Mouse (Mus musculus) CH12.LX (cell line): ENCODE results near the gene Cdk9. TPM values are rescaled to one million over a fixed set of nuclear protein-coding genes. Genes with fewer than 3 reads are reported as not detected.

ENCODE experiments used
- DNase-seq: peaks from one replicate; pipeline ENCODE4 v3.0.0-alpha.2; 2013; ENCODE audit errors: extremely low read depth
- H3K27ac ChIP-seq: 2 replicates; pipeline ENCODE4 v1.5.1; 2012; ENCODE audit warnings: low read depth, mild to moderate bottlenecking, control low read depth, moderate library complexity; ENCODE audit not compliant: insufficient read depth
- H3K27me3 ChIP-seq: replicated peaks from 2 replicates; pipeline ENCODE3; 2012; ENCODE audit warnings: inconsistent platforms
- H3K36me3 ChIP-seq, 2 experiments: replicated peaks in 1 of 2; 2 replicates each; pipeline versions ENCODE3 to v1.6.1; 2012; ENCODE audit warnings: inconsistent platforms in 1 of 2, low read length in 1 of 2, mild to moderate bottlenecking in 1 of 2, mixed read lengths in 1 of 2, moderate library complexity in 1 of 2; ENCODE audit not compliant: control insufficient read depth in 1 of 2, insufficient read depth in 1 of 2
- H3K4me1 ChIP-seq, 2 experiments: 2 replicates each; pipeline ENCODE4 v1.6.1; 2012; ENCODE audit warnings: inconsistent platforms in 1 of 2, moderate library complexity in 1 of 2; ENCODE audit not compliant: insufficient read depth in 2 of 2, control insufficient read depth in 1 of 2
- H3K4me2 ChIP-seq: 2 replicates; pipeline ENCODE4 v1.6.1; 2012; ENCODE audit warnings: low read depth, mild to moderate bottlenecking, control low read depth; ENCODE audit not compliant: poor library complexity, insufficient read depth, severe bottlenecking
- H3K4me3 ChIP-seq, 3 experiments: fragments of 150-350 bp in 1 of 3; sonication (generic) in 1 of 3; replicated peaks in 1 of 3; 2 replicates each; pipeline versions ENCODE3 to v1.5.1; 2011 to 2012; ENCODE audit warnings: low read depth in 2 of 3, low read length in 2 of 3, mild to moderate bottlenecking in 2 of 3, moderate library complexity in 2 of 3, control low read depth in 1 of 3, improper control_type of control experiment in 1 of 3, inconsistent platforms in 1 of 3, mixed read lengths in 1 of 3; ENCODE audit not compliant: poor library complexity in 1 of 3
- H3K79me2 ChIP-seq: replicated peaks from 2 replicates; pipeline ENCODE4 v1.6.1; 2012; ENCODE audit warnings: mild to moderate bottlenecking, moderate library complexity; ENCODE audit not compliant: control insufficient read depth, poor library complexity, insufficient read depth, severe bottlenecking; ENCODE audit errors: extremely low read depth
- H3K9ac ChIP-seq: 2 replicates; pipeline ENCODE4 v1.6.1; 2012; ENCODE audit warnings: low read depth, mild to moderate bottlenecking, control low read depth, moderate library complexity; ENCODE audit not compliant: insufficient read depth
- H3K9me3 ChIP-seq: replicated peaks from 2 replicates; pipeline ENCODE3; 2012; ENCODE audit warnings: low read length, inconsistent platforms, mixed read lengths
- BHLHE40 ChIP-seq: IDR thresholded peaks from 2 replicates; pipeline ENCODE4 v1.6.1; 2011; ENCODE audit warnings: mild to moderate bottlenecking, low read depth, low read length, improper control_type of control experiment
- CTCF ChIP-seq, 2 experiments: IDR thresholded peaks in 1 of 2; conservative IDR thresholded peaks in 1 of 2; 2 replicates each; pipeline ENCODE4 v1.5.1; 2011 to 2012; ENCODE audit warnings: low read depth in 2 of 2, low read length in 2 of 2, improper control_type of control experiment in 1 of 2, inconsistent platforms in 1 of 2, mild to moderate bottlenecking in 1 of 2, moderate library complexity in 1 of 2
- E2F4 ChIP-seq: IDR thresholded peaks from 2 replicates; pipeline ENCODE4 v1.6.1; 2011; ENCODE audit warnings: low read depth, low read length, improper control_type of control experiment; ENCODE audit not compliant: insufficient replicate concordance
- ELF1 ChIP-seq: IDR thresholded peaks from 2 replicates; pipeline ENCODE4 v1.6.1; 2014; ENCODE audit warnings: low read depth, mild to moderate bottlenecking, inconsistent platforms, low read length, improper control_type of control experiment
- EP300 ChIP-seq: IDR thresholded peaks from 2 replicates; pipeline ENCODE4 v1.6.1; 2011; ENCODE audit warnings: low read length, improper control_type of control experiment
- ETS1 ChIP-seq: conservative IDR thresholded peaks from 2 replicates; pipeline ENCODE4 v1.6.1; 2012; ENCODE audit warnings: low read depth, mild to moderate bottlenecking, inconsistent platforms, low read length, improper control_type of control experiment, moderate library complexity
- GABPA ChIP-seq: IDR thresholded peaks from 2 replicates; pipeline ENCODE4 v1.6.1; 2012; ENCODE audit warnings: low read depth, low read length, improper control_type of control experiment, inconsistent platforms; ENCODE audit not compliant: insufficient replicate concordance
- HCFC1 ChIP-seq: IDR thresholded peaks from 2 replicates; pipeline ENCODE4 v1.6.1; 2012; ENCODE audit warnings: low read depth, mild to moderate bottlenecking, inconsistent platforms, low read length, improper control_type of control experiment
- IRF4 ChIP-seq: IDR thresholded peaks from 2 replicates; pipeline ENCODE4 v1.6.1; 2014; ENCODE audit warnings: low read depth, mild to moderate bottlenecking, inconsistent platforms, low read length, improper control_type of control experiment
- JUND ChIP-seq: conservative IDR thresholded peaks from 2 replicates; pipeline ENCODE4 v1.6.1; 2011; ENCODE audit warnings: low read depth, low read length, improper control_type of control experiment
- KAT2A ChIP-seq: IDR thresholded peaks from 2 replicates; pipeline ENCODE4 v1.6.1; 2012; ENCODE audit warnings: low read length, improper control_type of control experiment, inconsistent platforms; ENCODE audit not compliant: insufficient replicate concordance
- MAFK ChIP-seq: IDR thresholded peaks from 2 replicates; pipeline ENCODE4 v1.6.1; 2011; ENCODE audit warnings: low read length, improper control_type of control experiment; ENCODE audit not compliant: insufficient replicate concordance
- MAX ChIP-seq: IDR thresholded peaks from 2 replicates; pipeline ENCODE4 v1.6.1; 2011; ENCODE audit warnings: low read length, improper control_type of control experiment
- MAZ ChIP-seq: IDR thresholded peaks from 2 replicates; pipeline ENCODE4 v1.6.1; 2012; ENCODE audit warnings: low read depth, mild to moderate bottlenecking, inconsistent platforms, low read length, improper control_type of control experiment, moderate library complexity
- MXI1 ChIP-seq: IDR thresholded peaks from 2 replicates; pipeline ENCODE4 v1.6.1; 2011; ENCODE audit warnings: mild to moderate bottlenecking, low read depth, low read length, improper control_type of control experiment
- MYC ChIP-seq: IDR thresholded peaks from 2 replicates; pipeline ENCODE4 v1.6.1; 2011; ENCODE audit warnings: low read depth, mild to moderate bottlenecking, improper control_type of control experiment, low read length
- NRF1 ChIP-seq: IDR thresholded peaks from 2 replicates; pipeline ENCODE4 v1.6.1; 2014; ENCODE audit warnings: low read depth, mild to moderate bottlenecking, inconsistent platforms, low read length, improper control_type of control experiment, moderate library complexity
- POLR2A ChIP-seq: IDR thresholded peaks from 2 replicates; pipeline ENCODE4 v1.6.1; 2011; ENCODE audit warnings: low read depth, mild to moderate bottlenecking, improper control_type of control experiment, low read length
- POLR2AphosphoS2 ChIP-seq: IDR thresholded peaks from 2 replicates; pipeline ENCODE4 v1.6.1; 2011; ENCODE audit warnings: low read depth, low read length, improper control_type of control experiment
- RAD21 ChIP-seq: IDR thresholded peaks from 2 replicates; pipeline ENCODE4 v1.6.1; 2011; ENCODE audit warnings: low read depth, mild to moderate bottlenecking, low read length, improper control_type of control experiment, moderate library complexity
- RCOR1 ChIP-seq: conservative IDR thresholded peaks from 2 replicates; pipeline ENCODE4 v1.6.1; 2012; ENCODE audit warnings: low read depth, mild to moderate bottlenecking, inconsistent platforms, low read length, improper control_type of control experiment
- TBP ChIP-seq: conservative IDR thresholded peaks from 2 replicates; pipeline ENCODE4 v1.6.1; 2011; ENCODE audit warnings: low read depth, low read length, improper control_type of control experiment
- TCF12 ChIP-seq: IDR thresholded peaks from 2 replicates; pipeline ENCODE4 v1.6.1; 2014; ENCODE audit warnings: low read depth, mild to moderate bottlenecking, inconsistent platforms, low read length, improper control_type of control experiment
- UBTF ChIP-seq: IDR thresholded peaks from 2 replicates; pipeline ENCODE4 v1.6.1; 2012; ENCODE audit warnings: low read depth, mild to moderate bottlenecking, inconsistent platforms, low read length, improper control_type of control experiment, moderate library complexity
- USF1 ChIP-seq: IDR thresholded peaks from 2 replicates; pipeline ENCODE4 v1.6.1; 2014; ENCODE audit warnings: low read depth, mild to moderate bottlenecking, inconsistent platforms, low read length, improper control_type of control experiment
- ZC3H11A ChIP-seq: IDR thresholded peaks from 2 replicates; pipeline ENCODE4 v1.6.1; 2012; ENCODE audit warnings: low read depth, mild to moderate bottlenecking, inconsistent platforms, low read length, improper control_type of control experiment
- ZKSCAN1 ChIP-seq: IDR thresholded peaks from 2 replicates; pipeline ENCODE4 v1.6.1; 2012; ENCODE audit warnings: low read depth, inconsistent platforms, low read length, improper control_type of control experiment, borderline replicate concordance
- dilution Hi-C: fragments of 300-500 bp; cut with MboI; formaldehyde crosslinking; loops from 2 replicates; pipeline ENCODE4 v1.14.3; 2020; ENCODE audit warnings: low sequenced_read_pairs; ENCODE audit not compliant: extremely low pct_unique_long_range_greater_than_20kb, extremely low pct_ligation_motif_present
- in situ Hi-C: fragments of 300-500 bp; cut with MboI; formaldehyde crosslinking; loops from 3 replicates; pipeline ENCODE4 v1.14.3; 2019; ENCODE audit warnings: low sequenced_read_pairs, low pct_ligation_motif_present, low pct_unique_long_range_greater_than_20kb, mixed read lengths
- polyA plus RNA-seq: library from polyadenylated mRNA; unstranded; fragments of >175 nt; gene quantifications from 2 replicates; pipeline ENCODE4 v1.2.1, GENCODE M21; 2012; ENCODE audit warnings: low read depth; ENCODE audit not compliant: insufficient read length
- total RNA-seq, 2 experiments: library from RNA; depleted of rRNA; stranded (reverse); fragments of 300-350 nt in 1 of 2; fragments of >200 nt in 1 of 2; gene quantifications; 2 replicates each; pipeline ENCODE4 v1.2.3; 2012 to 2014

Cdk9 gene
- total and polyA plus RNA-seq, 3 experiments = 41.7 to 136 (median 73.7) TPM

DNA sequence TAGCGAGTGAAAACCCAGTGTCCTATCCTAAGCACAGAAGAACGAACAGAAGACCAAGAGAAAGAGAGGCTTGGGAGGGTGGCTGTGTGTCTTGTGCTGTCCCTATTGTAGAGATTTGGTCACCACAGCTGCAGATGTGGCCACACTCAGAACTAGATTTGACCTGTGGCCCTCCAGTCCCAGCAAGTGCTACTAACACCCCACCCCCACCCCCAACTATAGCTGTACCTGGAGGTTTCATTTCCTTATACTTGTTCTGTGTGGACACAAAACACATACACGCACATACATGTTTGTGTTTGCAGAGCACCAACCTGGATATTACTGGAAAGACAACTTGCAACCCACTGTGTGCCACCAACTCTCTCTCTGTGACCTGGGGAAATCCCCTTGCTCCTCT lies 7.2 kb upstream of the Cdk9 start (continued):
- TF ChIP-seq NRF1 (no peak), E2F4 (no peak), MAFK (no peak), POLR2A (no peak), BHLHE40 (peak; percentile 67), ELF1 (no peak), MAX (no peak), IRF4 (peak; percentile 93), MAZ (no peak), UBTF (no peak), POLR2AphosphoS2 (no peak), TCF12 (peak; percentile 79), ETS1 (peak; percentile 54), USF1 (no peak), TBP (0 out of 2 replicates have a peak, but pooled peaks have one; percentile 22), MYC (no peak), JUND (no peak), ZC3H11A (no peak)

DNA sequence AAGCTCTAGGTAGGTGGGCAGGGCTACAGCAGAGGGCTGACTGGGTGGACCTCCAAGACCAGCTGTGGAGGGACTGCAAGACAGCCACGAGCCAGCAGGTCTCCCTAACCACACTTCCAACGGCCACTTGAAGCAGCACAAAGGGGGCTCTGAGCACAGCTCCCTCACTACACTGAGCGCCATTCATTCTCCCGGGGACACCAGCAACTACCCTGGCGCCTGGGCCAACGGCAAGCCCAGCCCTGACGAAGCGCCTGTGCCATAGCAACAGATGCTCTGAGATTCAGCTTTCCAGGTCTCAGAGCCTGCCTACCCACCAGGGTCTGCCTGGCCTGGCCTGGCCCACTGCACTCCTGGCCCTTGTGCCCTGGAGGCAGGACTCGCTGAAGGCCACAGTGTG lies 5.9 kb upstream of the Cdk9 start:
- no peak overlapping the region for H3K27ac ChIP-seq
- H3K9me3 ChIP-seq = peaks cover 6% of the 10 kb centered on the region
- DNase-seq = no peak
- H3K9ac ChIP-seq = no peak overlapping the region
- H3K4me3 ChIP-seq = no peak overlapping the region
- dilution Hi-C loops = no loop called here
- peaks cover 0 to 11% of the 10 kb centered on the region in 2 experiments for H3K36me3 ChIP-seq
- H3K27me3 ChIP-seq = no peaks in the 10 kb centered on the region
- peaks cover 23% of the 10 kb centered on the region for H3K79me2 ChIP-seq
- H3K4me2 ChIP-seq = no peak overlapping the region
- H3K4me1 ChIP-seq = peaks cover 43 to 62% of the 10 kb centered on the region in 2 experiments
- in situ Hi-C loops = no loop called here
- TF ChIP-seq POLR2AphosphoS2 (no peak), ZKSCAN1 (no peak), EP300 (no peak), BHLHE40 (no peak), ZC3H11A (no peak), GABPA (no peak), E2F4 (no peak), RAD21 (no peak), MXI1 (no peak), HCFC1 (no peak), MYC (no peak), CTCF (conservative IDR thresholded peaks at IDR 0.05 in 1 of 2, IDR thresholded peaks at IDR 0.05 in 1 of 2; ENCODE audit: low read depth in 2 of 2, low read length in 2 of 2) (no peak), KAT2A (no peak), RCOR1 (no peak)
